Mouse (Mus musculus) hindbrain, embryonic 14.5 days (tissue): ENCODE data around the gene Fam185a. TPM values are rescaled to one million over a fixed set of nuclear protein-coding genes. Genes with fewer than 3 reads are reported as not detected.

Experiments used
- ATAC-seq: fragments of 200-750 bp; cut with Nextera tagmentation; 2 replicates; pipeline ENCODE4 v1.8.0; 2017; ENCODE audit warnings: moderate number of reproducible peaks, mild to moderate bottlenecking, moderate TSS enrichment, moderate library complexity; ENCODE audit not compliant: low FRiP score
- DNase-seq: peaks from one replicate; pipeline ENCODE4 v3.0.0-alpha.2; 2015; ENCODE audit warnings: low spot score
- H3K27ac ChIP-seq: fragments of 300-500 bp; sonication (generic); 2 replicates; pipeline ENCODE4 v1.5.1; 2014; ENCODE audit warnings: mild to moderate bottlenecking, moderate library complexity
- H3K27me3 ChIP-seq: fragments of 300-500 bp; sonication (generic); 2 replicates; pipeline ENCODE4 v1.6.1; 2014; ENCODE audit warnings: mild to moderate bottlenecking, low read length, mixed read lengths; ENCODE audit not compliant: control insufficient read depth, insufficient read depth
- H3K36me3 ChIP-seq: fragments of 300-500 bp; sonication (generic); replicated peaks from 2 replicates; pipeline ENCODE4 v1.6.1; 2014; ENCODE audit not compliant: control insufficient read depth, insufficient read depth
- H3K4me1 ChIP-seq: fragments of 300-500 bp; sonication (generic); replicated peaks from 2 replicates; pipeline ENCODE4 v1.6.1; 2014; ENCODE audit warnings: antibody characterized with exemption, low read length, mixed read lengths; ENCODE audit not compliant: control insufficient read depth, insufficient read depth
- H3K4me2 ChIP-seq: fragments of 300-500 bp; sonication (generic); replicated peaks from 2 replicates; pipeline ENCODE4 v1.6.1; 2014; ENCODE audit warnings: mild to moderate bottlenecking, moderate library complexity
- H3K4me3 ChIP-seq: fragments of 300-500 bp; sonication (generic); replicated peaks from 2 replicates; pipeline ENCODE4 v1.5.1; 2014; ENCODE audit warnings: mild to moderate bottlenecking, low read length
- H3K9ac ChIP-seq: fragments of 300-500 bp; sonication (generic); 2 replicates; pipeline ENCODE4 v1.6.1; 2014
- H3K9me3 ChIP-seq: fragments of 300-500 bp; sonication (generic); 2 replicates; pipeline ENCODE4 v1.6.1; 2016; ENCODE audit warnings: low read length; ENCODE audit not compliant: control insufficient read depth
- WGBS: fragments of 180-500 bp; shearing (Covaris S2); extraction: QIAGEN DNeasy Blood & Tissue Kit; methylation state at CpG from one replicate; pipeline ENCODE4 v1.1.7; 2014; 5-methylcytosine and 5-hydroxymethylcytosine counted together
- polyA plus RNA-seq: library from polyadenylated mRNA; unstranded; fragments of >200 nt; fragmentation: Nextera tagmentation; extraction: Ambion mirVana; gene quantifications from 2 replicates; pipeline ENCODE4 v1.2.1, GENCODE M21; 2014

Gene Fam185a
- polyA plus RNA-seq, 1 experiment from 2014 or later = 9.5 TPM

GRCm38 (mm10) chr5:21486798-21487197 lies 62.0 kb downstream of the Fam185a start:
- no peak overlapping the region for H3K4me2 ChIP-seq
- 81% methylated on average over 5 of the region's 5 CpGs for WGBS
- H3K4me1 ChIP-seq = peaks cover 8% of the 10 kb centered on the region; the same call in 1 of the 2 replicates
- no peak for ATAC-seq
- no peaks in the 10 kb centered on the region for H3K9me3 ChIP-seq
- no peaks in the 10 kb centered on the region for H3K36me3 ChIP-seq
- no peak overlapping the region for H3K9ac ChIP-seq
- no peak for DNase-seq
- H3K27ac ChIP-seq = no peak overlapping the region
- H3K4me3 ChIP-seq = no peak overlapping the region
- H3K27me3 ChIP-seq = no peaks in the 10 kb centered on the region

GRCm38 (mm10) chr5:21487306-21487705 lies 62.5 kb downstream of the Fam185a start:
- 90% methylated on average over 3 of the region's 3 CpGs for WGBS
- DNase-seq (no peak), ATAC-seq (no peak)

GRCm38 (mm10) chr5:21487716-21488115 lies 63.0 kb downstream of the Fam185a start:
- H3K9me3 ChIP-seq = no peaks in the 10 kb centered on the region
- 89% methylated on average over 3 of the region's 3 CpGs for WGBS
- H3K4me3 ChIP-seq = no peak overlapping the region
- H3K36me3 ChIP-seq = no peaks in the 10 kb centered on the region
- no peaks in the 10 kb centered on the region for H3K27me3 ChIP-seq
- no peak overlapping the region for H3K9ac ChIP-seq
- DNase-seq (no peak), ATAC-seq (no peak)
- no peak overlapping the region for H3K27ac ChIP-seq
- no peak overlapping the region for H3K4me2 ChIP-seq
- peaks cover 8% of the 10 kb centered on the region; the same call in 1 of the 2 replicates for H3K4me1 ChIP-seq

More at GRCm38 (mm10) chr5:21487306-21487705, 62.5 kb downstream of the Fam185a start:
- H3K4me1 ChIP-seq = peaks cover 8% of the 10 kb centered on the region; the same call in 1 of the 2 replicates
- H3K36me3 ChIP-seq = no peaks in the 10 kb centered on the region
- no peak overlapping the region for H3K4me3 ChIP-seq
- no peak overlapping the region for H3K9ac ChIP-seq
- H3K4me2 ChIP-seq = no peak overlapping the region
- H3K27ac ChIP-seq = no peak overlapping the region
- H3K27me3 ChIP-seq = no peaks in the 10 kb centered on the region
- H3K9me3 ChIP-seq = no peaks in the 10 kb centered on the region

GRCm38 (mm10) chr5:21488506-21488905 lies 63.7 kb downstream of the Fam185a start:
- Histone ChIP-seq H3K27ac (no peak overlapping the region), H3K4me1 (peaks cover 8% of the 10 kb centered on the region; the same call in 1 of the 2 replicates), H3K9me3 (no peaks in the 10 kb centered on the region), H3K36me3 (no peaks in the 10 kb centered on the region), H3K9ac (no peak overlapping the region), H3K4me2 (no peak overlapping the region), H3K4me3 (no peak overlapping the region), H3K27me3 (no peaks in the 10 kb centered on the region)
- no peak for DNase-seq
- WGBS = 90% methylated on average over 5 of the region's 5 CpGs
- ATAC-seq = no peak

- 64% methylated on average over 4 of the region's 4 CpGs for WGBS
- no peaks in the 10 kb centered on the region for H3K36me3 ChIP-seq
- H3K4me3 ChIP-seq = no peak overlapping the region
- no peaks in the 10 kb centered on the region for H3K9me3 ChIP-seq
- DNase-seq (no peak), ATAC-seq (no peak)
- H3K27ac ChIP-seq = no peak overlapping the region
- peaks cover 8% of the 10 kb centered on the region; the same call in 1 of the 2 replicates for H3K4me1 ChIP-seq
- H3K9ac ChIP-seq = no peak overlapping the region
- H3K4me2 ChIP-seq = no peak overlapping the region
- H3K27me3 ChIP-seq = no peaks in the 10 kb centered on the region
These were observed 64.4 kb downstream of the Fam185a start for GRCm38 (mm10) chr5:21489135-21489534.

- 28% methylated on average over 2 of the region's 2 CpGs for WGBS
- H3K9me3 ChIP-seq = no peaks in the 10 kb centered on the region
- H3K4me3 ChIP-seq = no peak overlapping the region
- peaks cover 8% of the 10 kb centered on the region; the same call in 1 of the 2 replicates for H3K4me1 ChIP-seq
- H3K36me3 ChIP-seq = no peaks in the 10 kb centered on the region
- no peak overlapping the region for H3K4me2 ChIP-seq
- ATAC-seq = peak; percentile 31; the same call in 1 of the 2 replicates
- DNase-seq = no peak
- no peak overlapping the region for H3K27ac ChIP-seq
- H3K27me3 ChIP-seq = no peaks in the 10 kb centered on the region
- H3K9ac ChIP-seq = no peak overlapping the region
These were observed 66.7 kb downstream of the Fam185a start for GRCm38 (mm10) chr5:21491469-21491868.

- DNase-seq (no peak), ATAC-seq (no peak)
- H3K27me3 ChIP-seq = no peaks in the 10 kb centered on the region
- H3K4me2 ChIP-seq = no peak overlapping the region
- no peak overlapping the region for H3K27ac ChIP-seq
- H3K36me3 ChIP-seq = no peaks in the 10 kb centered on the region
- WGBS = 74% methylated on average over 3 of the region's 3 CpGs
- H3K9me3 ChIP-seq = no peaks in the 10 kb centered on the region
- peaks cover 8% of the 10 kb centered on the region; the same call in 1 of the 2 replicates for H3K4me1 ChIP-seq
- no peak overlapping the region for H3K4me3 ChIP-seq
- H3K9ac ChIP-seq = no peak overlapping the region
These were observed 67.5 kb downstream of the Fam185a start for GRCm38 (mm10) chr5:21492213-21492612.

- no peaks in the 10 kb centered on the region for H3K36me3 ChIP-seq
- no peak for ATAC-seq
These were observed 68.7 kb downstream of the Fam185a start for GRCm38 (mm10) chr5:21493294-21493999.

GRCm38 (mm10) chr5:21494781-21495180 lies 70.0 kb downstream of the Fam185a start:
- H3K36me3 ChIP-seq = no peaks in the 10 kb centered on the region
- 72% methylated on average over 3 of the region's 3 CpGs for WGBS
- DNase-seq = no peak
- no peak overlapping the region for H3K4me3 ChIP-seq
- no peak overlapping the region for H3K4me2 ChIP-seq
- H3K27ac ChIP-seq = no peak overlapping the region
- no peak for ATAC-seq
- H3K9me3 ChIP-seq = no peaks in the 10 kb centered on the region
- H3K4me1 ChIP-seq = no peaks in the 10 kb centered on the region
- H3K9ac ChIP-seq = no peak overlapping the region
- H3K27me3 ChIP-seq = no peaks in the 10 kb centered on the region

More at GRCm38 (mm10) chr5:21493294-21493999, 68.7 kb downstream of the Fam185a start:
- H3K9me3 ChIP-seq = no peaks in the 10 kb centered on the region
- no peak overlapping the region for H3K4me3 ChIP-seq
- H3K9ac ChIP-seq = no peak overlapping the region
- no peaks in the 10 kb centered on the region for H3K27me3 ChIP-seq
- no peak overlapping the region for H3K4me2 ChIP-seq
- peaks cover 8% of the 10 kb centered on the region; the same call in 1 of the 2 replicates for H3K4me1 ChIP-seq
- DNase-seq = no peak
- 88% methylated on average over 8 of the region's 8 CpGs for WGBS
- no peak overlapping the region for H3K27ac ChIP-seq
